Mouse (Mus musculus): ENCODE data around the gene Zdhhc5. TPM values are rescaled to one million over a fixed set of nuclear protein-coding genes. Genes with fewer than 3 reads are reported as not detected.

Zdhhc5 gene
- polyA plus RNA-seq (2021; fragmentation: Nextera tagmentation), result 3.6 and 5.0 TPM in 2 replicates
- long read RNA-seq, experiment 1, partial matches to known transcripts, result 2 of 5 reads
- long read RNA-seq, experiment 1, other reads (novel, unspliced or antisense), result 3 of 5 reads
- long read RNA-seq, experiment 2, full-length matches to known transcripts, result 3 of 4 reads
- long read RNA-seq, experiment 2, partial matches to known transcripts, result 1 of 4 reads
- long read RNA-seq, experiment 2, other reads (novel, unspliced or antisense), result 0 of 4 reads

DNA sequence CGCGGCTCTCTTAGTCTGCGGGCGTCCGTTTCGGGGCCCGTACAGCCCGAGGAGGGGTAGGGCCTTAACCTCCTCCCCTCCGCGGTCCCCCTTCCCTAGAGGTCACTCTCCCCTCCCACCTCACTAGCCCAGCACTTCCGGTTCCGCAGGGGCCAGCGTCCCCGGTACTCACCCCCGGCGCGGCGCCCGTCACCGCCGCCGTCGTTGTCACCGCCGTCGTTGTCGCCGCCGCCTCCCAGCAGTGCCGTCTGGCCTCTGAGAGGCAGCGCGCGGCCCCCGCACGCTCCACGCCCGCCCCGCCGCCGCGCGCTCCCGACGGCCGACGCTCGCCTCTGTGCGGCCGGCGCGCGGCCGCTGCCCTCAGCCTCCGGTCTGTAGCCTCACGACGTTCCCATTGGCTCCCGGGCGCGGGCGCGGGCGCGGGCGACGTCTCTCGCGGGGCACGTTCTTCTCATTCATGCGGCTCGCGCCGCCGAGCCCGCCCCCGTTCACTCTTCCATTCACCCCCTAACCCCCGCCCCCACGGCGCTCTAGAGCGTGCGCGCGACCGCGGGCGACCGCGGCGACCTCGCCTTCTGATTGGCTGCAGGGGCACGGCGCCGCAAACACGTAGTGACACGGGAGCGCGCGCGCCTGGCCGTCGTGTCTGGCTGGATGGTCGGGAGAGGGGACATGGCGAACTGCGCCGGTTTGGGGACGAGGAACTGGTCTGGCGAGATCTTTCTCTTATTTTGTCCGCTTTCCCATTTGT is at the start of gene Zdhhc5:
Gene Zdhhc5 (minus strand): TSS at position 370 of the 751 bp plus-strand sequence.

GRCm38 (mm10) chr2:84743561-84743960 is 28.6 kb upstream of the Zdhhc5 start, which contains the start of gene Gm19426:
Gm19426 (minus strand) TSS chr2:84743655.

DNA sequence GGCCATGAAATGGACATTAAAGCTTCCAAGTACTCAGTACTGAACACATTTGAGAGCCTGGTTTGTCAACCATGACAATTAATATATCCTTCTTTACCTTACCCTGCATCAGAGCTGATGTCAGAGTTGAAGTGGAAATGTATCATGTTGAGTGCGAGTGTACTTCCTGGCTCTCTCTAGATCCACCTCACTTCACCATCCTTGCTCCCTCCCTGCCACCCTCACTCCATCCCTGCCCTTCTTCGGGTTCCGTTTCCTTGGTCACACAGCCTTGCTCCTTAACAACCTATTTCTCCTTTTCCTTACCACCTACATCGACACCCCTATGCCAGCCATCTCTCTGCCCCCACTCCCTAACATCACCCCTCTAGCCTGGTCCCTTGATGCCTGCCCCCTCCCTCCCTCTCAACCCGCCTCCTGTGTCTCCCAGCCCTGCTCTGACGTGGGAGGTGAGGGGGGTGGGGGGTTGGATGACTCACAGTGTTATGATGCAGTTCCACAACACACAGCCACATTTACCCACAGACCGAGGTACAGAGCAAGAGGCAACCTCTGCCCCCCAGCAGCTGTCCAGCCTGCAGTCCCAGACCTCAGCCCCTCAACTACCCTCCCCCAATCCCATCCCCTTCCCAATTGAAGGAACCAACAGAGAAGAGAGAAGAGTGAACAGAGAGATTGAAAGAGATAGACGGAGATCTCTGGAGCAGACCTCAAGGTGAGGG is 18.8 kb upstream of the Zdhhc5 start, which contains the start of gene Ypel4:
Gene Ypel4 (plus strand): TSS at position 480 of the 722 bp plus-strand sequence.

DNA sequence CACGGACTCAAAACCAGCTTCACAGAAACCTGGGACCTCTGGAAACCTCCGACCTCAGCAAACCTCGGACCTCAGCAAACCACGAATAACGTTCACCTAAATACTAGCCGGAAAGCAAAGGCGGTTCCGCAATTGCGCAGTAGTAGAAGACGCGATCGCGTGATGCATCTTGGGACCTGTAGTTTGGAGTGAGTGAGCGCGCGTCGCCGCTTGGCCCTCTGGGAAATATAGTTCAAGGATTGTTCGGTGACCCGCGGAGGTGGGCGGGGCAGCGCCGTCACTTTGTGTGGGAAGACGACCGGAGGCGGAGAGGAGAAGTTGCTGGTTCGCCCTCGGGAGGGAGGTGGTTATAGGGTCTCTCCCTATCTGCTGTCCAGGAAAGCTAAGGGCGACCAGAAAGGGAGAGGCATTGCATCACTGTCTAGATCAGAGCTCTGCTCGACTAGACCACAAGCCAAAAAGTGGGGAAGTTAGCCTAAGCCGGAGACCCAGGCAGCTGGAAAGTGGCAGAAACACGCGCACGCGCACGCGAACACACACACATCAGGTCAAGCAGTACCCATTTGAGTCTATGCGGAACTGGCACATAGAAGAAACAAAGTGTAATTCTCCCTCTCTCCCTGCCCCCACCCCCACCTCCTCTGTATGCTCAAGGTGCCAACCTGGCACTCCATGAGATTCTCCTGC is 12.3 kb upstream of the Zdhhc5 start, which contains the start of gene Clp1:
Gene Clp1 (minus strand): TSS at position 179 of the 687 bp plus-strand sequence.

GRCm38 (mm10) chr2:84679016-84679415 is 36.0 kb downstream of the Zdhhc5 start, which contains the start of gene Tmx2:
Tmx2 (minus strand) TSS chr2:84679140.

GRCm38 (mm10) chr2:84677968-84678880 is 36.8 kb downstream of the Zdhhc5 start, which contains the start of the genes Gm28635 and Med19:
Gm28635 (minus strand) TSS chr2:84678041.
Med19 (plus strand) TSS chr2:84678402.

DNA sequence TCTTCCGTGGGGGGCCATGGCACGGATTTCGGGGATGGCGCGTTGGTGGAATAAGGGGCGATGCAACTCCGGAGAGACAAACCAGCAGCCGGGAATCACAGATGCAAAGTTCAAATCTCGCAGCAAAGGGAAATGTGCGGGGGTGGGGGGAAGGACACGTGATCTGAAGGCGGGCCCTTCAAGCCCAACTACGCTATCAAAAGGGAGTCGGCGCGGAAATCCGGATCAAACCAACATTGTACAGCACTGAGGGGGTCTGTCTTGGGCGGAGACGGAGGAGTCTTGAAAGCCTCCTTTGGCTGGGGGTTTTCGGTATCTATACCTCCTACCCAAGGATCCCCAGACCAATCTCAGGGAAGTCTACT is 44.4 kb downstream of the Zdhhc5 start, which contains the start of gene Selenoh:
Gene Selenoh (minus strand): TSS at position 202 of the 365 bp plus-strand sequence.

DNA sequence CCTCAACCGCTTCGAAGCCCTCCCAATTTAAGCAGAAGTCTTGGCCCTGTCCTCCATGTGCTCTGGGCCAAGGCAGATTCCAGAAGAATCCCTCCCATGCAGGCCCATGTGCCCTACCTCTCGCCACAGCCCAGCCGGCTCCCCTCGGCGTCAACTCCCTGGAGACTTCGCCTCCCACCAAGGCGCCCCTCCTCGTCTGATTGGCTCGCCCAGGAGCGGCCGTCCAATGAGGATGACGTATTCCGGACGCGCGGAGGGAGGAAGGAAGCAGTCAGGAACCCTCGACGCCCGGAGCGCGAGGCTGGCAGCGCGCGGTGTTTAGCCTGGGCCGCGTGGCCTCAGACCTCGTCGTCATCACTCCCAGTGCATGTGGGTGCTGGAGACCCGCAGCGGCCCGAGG is 56.2 kb downstream of the Zdhhc5 start, which contains the start of gene Btbd18:
Gene Btbd18 (plus strand): TSS at position 274 of the 400 bp plus-strand sequence.

GRCm38 (mm10) chr2:84650464-84651195 is 64.3 kb downstream of the Zdhhc5 start, which contains the start of gene Ctnnd1:
Ctnnd1 (minus strand) TSS chr2:84650765.

Small RNA genes within 50 kb of the gene (microRNA-seq; reads per million reads assigned to microRNA genes)
- 1,034 reads per million, percentile 81 among the genes with 10 or more reads in this experiment for gene Mir130a

Other genes starting within 250 kb of the Zdhhc5 start
- gene Tfpi, start 238.4 kb downstream of the Zdhhc5 start, polyA plus RNA-seq (2021; fragmentation: Nextera tagmentation), result 1.9 and 2.7 TPM in 2 replicates
- 5.5 and 5.8 TPM in 2 replicates for gene Ctnnd1, start 64.4 kb downstream of the Zdhhc5 start, polyA plus RNA-seq (2021; fragmentation: Nextera tagmentation)
- not detected in 2 replicates for gene Btbd18, start 56.1 kb downstream of the Zdhhc5 start, polyA plus RNA-seq (2021; fragmentation: Nextera tagmentation)
- gene Selenoh, start 44.4 kb downstream of the Zdhhc5 start, polyA plus RNA-seq (2021; fragmentation: Nextera tagmentation), result 85.4 and 90.3 TPM in 2 replicates
- gene Gm28635, start 37.1 kb downstream of the Zdhhc5 start, polyA plus RNA-seq (2021; fragmentation: Nextera tagmentation), result not detected in 2 replicates
- 11.1 and 12.4 TPM in 2 replicates for gene Med19, start 36.8 kb downstream of the Zdhhc5 start, polyA plus RNA-seq (2021; fragmentation: Nextera tagmentation)
- 308 and 351 TPM in 2 replicates for gene Tmx2, start 36.0 kb downstream of the Zdhhc5 start, polyA plus RNA-seq (2021; fragmentation: Nextera tagmentation)
- 10.0 and 11.4 TPM in 2 replicates for gene Clp1, start 12.2 kb upstream of the Zdhhc5 start, polyA plus RNA-seq (2021; fragmentation: Nextera tagmentation)
- 18.0 and 19.5 TPM in 2 replicates for gene Ypel4, start 18.9 kb upstream of the Zdhhc5 start, polyA plus RNA-seq (2021; fragmentation: Nextera tagmentation)
- 0.83 and 1.1 TPM in 2 replicates for gene Gm19426, start 28.5 kb upstream of the Zdhhc5 start, polyA plus RNA-seq (2021; fragmentation: Nextera tagmentation)
- gene Serping1, start 60.3 kb upstream of the Zdhhc5 start, polyA plus RNA-seq (2021; fragmentation: Nextera tagmentation), result 10.7 and 12.8 TPM in 2 replicates
- gene Ube2l6, start 83.6 kb upstream of the Zdhhc5 start, polyA plus RNA-seq (2021; fragmentation: Nextera tagmentation), result 6.6 and 8.4 TPM in 2 replicates
- not detected in 2 replicates for gene Smtnl1, start 107.5 kb upstream of the Zdhhc5 start, polyA plus RNA-seq (2021; fragmentation: Nextera tagmentation)
- 186 and 203 TPM in 2 replicates for gene Timm10, start 111.8 kb upstream of the Zdhhc5 start, polyA plus RNA-seq (2021; fragmentation: Nextera tagmentation)
- gene Slc43a1, start 123.7 kb upstream of the Zdhhc5 start, polyA plus RNA-seq (2021; fragmentation: Nextera tagmentation), result 0.05 and 0.08 TPM in 2 replicates
- gene Rtn4rl2, start 171.5 kb upstream of the Zdhhc5 start, polyA plus RNA-seq (2021; fragmentation: Nextera tagmentation), result 20.0 and 25.4 TPM in 2 replicates
- gene Slc43a3, start 221.4 kb upstream of the Zdhhc5 start, polyA plus RNA-seq (2021; fragmentation: Nextera tagmentation), result 0.73 and 0.92 TPM in 2 replicates